Mouse (Mus musculus) CH12.LX (cell line): ENCODE data around the gene Fam107a.

Source experiments
- CTCF ChIP-seq, 2 experiments: IDR thresholded peaks in 1 of 2; conservative IDR thresholded peaks in 1 of 2; 2 replicates each; pipeline ENCODE4 v1.5.1; 2011 to 2012; ENCODE audit warnings: low read depth in 2 of 2, low read length in 2 of 2, improper control_type of control experiment in 1 of 2, inconsistent platforms in 1 of 2, mild to moderate bottlenecking in 1 of 2, moderate library complexity in 1 of 2
- E2F4 ChIP-seq: IDR thresholded peaks from 2 replicates; pipeline ENCODE4 v1.6.1; 2011; ENCODE audit warnings: low read depth, low read length, improper control_type of control experiment; ENCODE audit not compliant: insufficient replicate concordance
- EP300 ChIP-seq: IDR thresholded peaks from 2 replicates; pipeline ENCODE4 v1.6.1; 2011; ENCODE audit warnings: low read length, improper control_type of control experiment
- KAT2A ChIP-seq: IDR thresholded peaks from 2 replicates; pipeline ENCODE4 v1.6.1; 2012; ENCODE audit warnings: low read length, improper control_type of control experiment, inconsistent platforms; ENCODE audit not compliant: insufficient replicate concordance
- PAX5 ChIP-seq: IDR thresholded peaks from 2 replicates; pipeline ENCODE4 v1.6.1; 2012; ENCODE audit warnings: low read length, inconsistent platforms, mixed read lengths
- POLR2A ChIP-seq: IDR thresholded peaks from 2 replicates; pipeline ENCODE4 v1.6.1; 2011; ENCODE audit warnings: low read depth, mild to moderate bottlenecking, improper control_type of control experiment, low read length
- SIN3A ChIP-seq: IDR thresholded peaks from 2 replicates; pipeline ENCODE4 v1.6.1; 2012; ENCODE audit warnings: low read length, improper control_type of control experiment, inconsistent platforms
- SMC3 ChIP-seq: IDR thresholded peaks from 2 replicates; pipeline ENCODE4 v1.6.1; 2011; ENCODE audit warnings: low read depth, low read length, improper control_type of control experiment
- USF1 ChIP-seq: IDR thresholded peaks from 2 replicates; pipeline ENCODE4 v1.6.1; 2014; ENCODE audit warnings: low read depth, mild to moderate bottlenecking, inconsistent platforms, low read length, improper control_type of control experiment
- ZC3H11A ChIP-seq: IDR thresholded peaks from 2 replicates; pipeline ENCODE4 v1.6.1; 2012; ENCODE audit warnings: low read depth, mild to moderate bottlenecking, inconsistent platforms, low read length, improper control_type of control experiment

DNA sequence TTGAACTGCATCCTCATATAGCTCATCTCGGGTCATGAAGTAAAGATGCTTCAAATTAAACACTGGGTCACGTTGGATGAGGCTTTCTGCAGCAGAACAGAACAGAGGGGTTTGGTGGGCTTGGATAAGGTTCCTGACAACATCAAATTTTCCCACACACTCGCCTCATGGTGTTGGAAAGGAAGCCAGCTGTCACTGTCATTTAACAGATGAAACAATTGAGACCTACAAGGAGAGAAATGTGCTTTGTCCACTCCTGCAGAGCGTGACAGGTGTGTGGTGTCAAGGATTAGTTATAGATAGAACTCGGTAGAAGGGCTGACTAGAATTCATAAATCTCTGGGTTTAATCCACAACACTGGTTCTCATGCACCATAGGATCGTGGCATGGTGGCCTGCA, 61.8 kb downstream of the Fam107a start:
- TF ChIP-seq POLR2A (no peak), PAX5 (no peak), CTCF (conservative IDR thresholded peaks at IDR 0.05 in 1 of 2, IDR thresholded peaks at IDR 0.05 in 1 of 2; ENCODE audit: low read depth in 2 of 2, low read length in 2 of 2) (no peak), SMC3 (no peak), SIN3A (no peak), EP300 (no peak), KAT2A (no peak), USF1 (no peak), ZC3H11A (no peak), E2F4 (no peak)
